Mouse (Mus musculus) neural tube, postnatal 0 days (tissue): ENCODE measurements around the gene Pom121. TPM values are rescaled to one million over a fixed set of nuclear protein-coding genes. Genes with fewer than 3 reads are reported as not detected.

Source experiments
- microRNA-seq: library from miRNA; unstranded; fragments of <30 nt; microRNA quantifications from one replicate; pipeline ENCODE4, GENCODE M21; 2016
- polyA plus RNA-seq: library from polyadenylated mRNA; unstranded; fragments of >200 nt; fragmentation: Nextera tagmentation; extraction: Ambion mirVana; gene quantifications from 2 replicates; pipeline ENCODE4 v1.2.1, GENCODE M21; 2015

Pom121 gene
- polyA plus RNA-seq = 8.0 and 9.4 TPM in 2 replicates

DNA sequence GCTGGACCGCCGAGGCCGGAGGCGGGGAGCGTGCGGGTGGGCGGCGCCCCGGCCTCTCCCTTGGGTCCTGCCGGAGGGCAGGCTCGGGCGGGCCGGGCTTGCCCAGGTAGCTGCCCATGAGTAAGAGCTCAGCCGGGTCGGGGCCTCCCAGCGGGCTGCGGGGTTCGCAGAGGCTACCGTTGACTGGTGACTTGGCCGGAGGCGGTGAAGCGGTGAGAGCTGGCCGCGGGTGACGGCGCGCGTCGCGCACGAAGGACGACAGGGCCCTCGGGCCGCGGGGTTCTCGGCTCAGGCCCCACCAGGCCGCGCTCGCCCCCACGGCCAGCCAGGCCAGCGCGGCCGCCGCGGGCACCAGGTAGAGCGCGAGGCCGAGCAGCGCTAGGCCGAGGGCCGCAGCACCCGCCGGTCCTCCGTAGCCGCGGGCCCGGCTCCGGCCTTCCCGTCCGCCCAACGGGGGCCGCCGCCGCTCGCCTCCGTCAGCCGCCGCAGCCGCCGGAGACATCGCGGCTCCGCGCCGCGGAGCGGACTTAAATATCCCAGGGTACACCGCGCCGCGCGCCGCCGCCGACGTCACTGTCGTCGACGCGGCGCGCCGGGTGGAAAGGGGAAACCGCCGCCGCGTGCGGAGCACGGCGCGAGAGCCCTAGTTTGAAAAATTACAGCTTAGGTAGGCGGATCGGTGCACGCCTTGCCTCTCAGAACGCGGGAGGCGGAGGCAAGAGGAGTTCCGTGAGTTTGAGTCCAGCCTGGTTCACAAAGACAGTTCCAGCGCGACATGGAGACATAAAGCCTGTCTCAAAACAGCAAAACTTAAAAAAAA lies at the start of gene Pom121:
TSS of gene Pom121 (minus strand) at position 543 of the 820 bp plus-strand sequence.

DNA sequence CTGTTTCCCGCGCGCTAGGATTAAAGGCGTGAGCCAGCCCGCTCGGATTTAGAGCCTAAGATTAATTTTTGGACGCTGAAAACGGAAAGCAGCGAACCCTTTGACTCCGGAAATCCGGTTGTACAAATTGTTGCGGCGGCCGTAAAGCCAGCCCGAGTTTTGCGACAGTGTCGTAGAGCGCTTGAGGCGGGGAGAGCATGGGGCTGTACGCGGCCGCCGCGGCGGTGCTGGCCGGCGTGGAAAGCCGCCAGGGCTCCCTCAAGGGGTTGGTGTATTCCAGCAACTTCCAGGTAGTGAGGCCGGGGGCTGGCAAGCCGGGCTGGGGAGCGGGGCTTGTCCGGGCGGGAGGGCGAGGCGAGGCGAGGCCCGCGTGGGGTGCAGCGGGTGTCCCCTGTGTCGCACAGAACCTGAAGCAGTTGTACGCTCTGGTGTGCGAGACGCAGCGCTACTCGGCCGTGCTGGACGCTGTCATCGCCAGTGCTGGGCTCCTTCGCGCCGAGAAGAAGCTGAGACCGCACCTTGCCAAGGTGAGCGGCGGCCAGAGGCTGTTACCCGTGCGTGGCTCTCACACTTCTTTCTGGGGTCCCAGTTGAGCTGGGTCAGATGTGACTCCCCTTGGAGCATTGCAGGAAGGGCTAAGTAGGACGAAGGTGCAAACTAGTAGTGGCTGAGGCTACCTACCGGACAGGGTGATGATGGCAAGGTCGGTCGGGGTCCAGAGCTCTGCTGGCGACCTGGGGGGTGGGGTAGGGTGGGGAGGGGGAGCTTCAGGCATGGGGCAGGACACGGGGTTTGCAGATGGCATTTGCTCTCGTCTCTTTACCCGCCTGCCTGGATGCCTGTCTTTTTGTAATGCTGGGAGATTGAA lies 24.3 kb downstream of the Pom121 start, which contains the start of gene Nsun5:
TSS of gene Nsun5 (plus strand) at position 167 of the 868 bp plus-strand sequence.

DNA sequence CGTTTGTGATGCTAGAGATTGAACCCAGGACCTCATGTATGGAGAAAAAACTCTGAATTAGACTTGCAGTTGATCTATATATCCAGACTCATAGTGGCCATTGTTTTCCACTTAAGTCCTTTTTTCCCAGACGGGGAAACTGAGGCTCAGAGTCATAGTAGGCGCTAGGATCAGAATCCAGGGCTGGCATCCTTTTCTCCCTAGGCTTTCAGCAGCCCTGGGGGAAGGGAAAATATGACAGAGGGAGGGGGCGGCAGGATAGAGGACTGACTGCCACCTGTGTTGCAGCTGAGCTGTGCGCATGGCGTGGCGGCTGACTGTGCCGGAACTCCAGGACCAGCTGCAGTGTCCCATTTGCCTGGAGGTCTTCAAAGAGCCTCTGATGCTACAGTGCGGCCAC lies 41.4 kb downstream of the Pom121 start, which contains the start of gene Trim50:
TSS of gene Trim50 (plus strand) at position 301 of the 400 bp plus-strand sequence.

DNA sequence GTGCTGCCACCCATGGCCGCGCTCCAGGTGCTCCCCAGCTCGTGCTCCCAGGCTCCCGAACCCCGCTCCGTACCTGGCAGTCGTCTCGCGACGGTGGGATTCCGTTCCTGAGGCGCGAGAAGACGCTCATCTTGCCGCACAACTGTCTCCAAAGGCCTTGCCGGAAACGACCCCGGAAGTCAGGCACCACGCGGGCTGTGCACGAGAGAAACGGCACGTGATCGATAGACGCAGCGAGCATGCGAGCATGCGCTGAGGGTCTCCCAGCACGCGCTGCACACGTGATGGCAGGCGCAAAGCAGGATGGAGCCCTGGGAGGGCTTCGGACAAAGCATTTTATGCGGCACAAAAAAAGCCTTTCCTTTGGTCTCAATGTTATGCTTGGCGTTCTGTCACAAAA lies 44.5 kb downstream of the Pom121 start, which contains the start of gene Fkbp6:
TSS of gene Fkbp6 (minus strand) at position 183 of the 400 bp plus-strand sequence.

Small RNA genes lying within 50 kb of the gene (microRNA-seq; reads per million reads assigned to microRNA genes)
- 0.87 reads per million for gene Mir7033

Other genes starting within 250 kb of the Pom121 start
- 10.6 and 12.5 TPM in 2 replicates for gene Tbl2, start 244.9 kb downstream of the Pom121 start, polyA plus RNA-seq
- 38.0 and 40.4 TPM in 2 replicates for gene Bcl7b, start 226.3 kb downstream of the Pom121 start, polyA plus RNA-seq
- 16.2 and 17.8 TPM in 2 replicates for gene Baz1b, start 207.3 kb downstream of the Pom121 start, polyA plus RNA-seq
- 19.2 and 20.2 TPM in 2 replicates for gene Fzd9, start 143.3 kb downstream of the Pom121 start, polyA plus RNA-seq
- gene Fkbp6, start 44.5 kb downstream of the Pom121 start, polyA plus RNA-seq = 0.65 TPM in 1 of 2 replicates, not detected in the other
- gene Trim50, start 41.3 kb downstream of the Pom121 start, polyA plus RNA-seq = 0.10 and 0.20 TPM in 2 replicates
- gene Nsun5, start 24.6 kb downstream of the Pom121 start, polyA plus RNA-seq = 20.3 and 22.7 TPM in 2 replicates
- gene Hip1, start 150.6 kb upstream of the Pom121 start, polyA plus RNA-seq = 32.1 and 36.3 TPM in 2 replicates
- gene Ccl26, start 169.0 kb upstream of the Pom121 start, polyA plus RNA-seq = not detected in 2 replicates
- gene Ccl24, start 178.5 kb upstream of the Pom121 start, polyA plus RNA-seq = 2.1 and 6.8 TPM in 2 replicates
- gene Rhbdd2, start 238.1 kb upstream of the Pom121 start, polyA plus RNA-seq = 138 TPM in 2 replicates